Mouse (Mus musculus) spleen, adult 18-20 months (tissue): Measurements from ENCODE around the gene Tgoln1.

Source experiments
- DNase-seq, 2 experiments: peaks; one replicate each; pipeline ENCODE4 v3.0.0; 2022; ENCODE audit warnings: mixed read lengths in 2 of 2

Gene Tgoln1

GRCm38 (mm10) chr6:72593011-72593803 lies 23.6 kb downstream of the Tgoln1 start:
- DNase-seq = no peak

DNA sequence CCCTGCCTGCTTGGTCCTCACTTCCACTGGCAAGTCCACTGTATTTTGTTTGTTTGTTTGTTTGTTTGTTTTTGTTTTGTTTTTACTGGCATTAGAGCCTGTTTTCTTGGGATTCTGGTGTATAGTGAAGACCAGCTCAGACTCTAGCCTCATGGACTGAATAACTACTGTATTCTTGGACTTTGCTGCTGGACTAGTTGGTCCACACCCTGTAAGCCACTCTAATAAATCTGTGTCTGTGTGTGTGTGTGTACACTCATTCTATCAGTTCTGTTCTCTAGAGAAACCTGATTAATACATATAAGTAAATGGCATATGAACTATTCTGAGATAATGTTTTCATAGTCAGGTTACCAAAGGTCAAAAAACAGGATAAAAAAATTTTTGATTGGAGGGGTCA lies 26.7 kb downstream of the Tgoln1 start:
- no peak for DNase-seq

DNA sequence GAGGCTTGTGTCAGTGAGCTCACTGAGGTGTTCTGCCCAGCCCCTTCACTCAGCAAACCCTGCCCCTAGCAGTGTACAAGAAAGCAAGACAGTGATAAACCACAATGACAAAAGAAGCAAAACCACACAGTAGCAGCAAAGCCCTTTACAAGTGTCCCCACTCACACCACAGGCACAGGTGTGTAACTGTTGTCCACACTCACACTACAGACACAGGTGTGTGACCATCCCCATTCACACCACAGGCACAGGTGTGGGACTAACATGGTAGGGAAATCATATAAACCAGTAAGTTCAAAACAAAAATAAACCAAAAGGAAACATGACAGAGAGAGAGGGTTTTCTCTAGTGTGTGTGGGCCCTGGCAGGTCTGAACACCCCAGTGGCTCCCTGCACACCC lies 28.5 kb downstream of the Tgoln1 start:
- DNase-seq = no peak

- no peak for DNase-seq
Measured at GRCm38 (mm10) chr6:72586701-72587100, 30.1 kb downstream of the Tgoln1 start.

GRCm38 (mm10) chr6:72584154-72584553 lies 32.6 kb downstream of the Tgoln1 start:
- DNase-seq = no peak

GRCm38 (mm10) chr6:72583211-72583839 lies 33.5 kb downstream of the Tgoln1 start:
- DNase-seq = no peak

DNA sequence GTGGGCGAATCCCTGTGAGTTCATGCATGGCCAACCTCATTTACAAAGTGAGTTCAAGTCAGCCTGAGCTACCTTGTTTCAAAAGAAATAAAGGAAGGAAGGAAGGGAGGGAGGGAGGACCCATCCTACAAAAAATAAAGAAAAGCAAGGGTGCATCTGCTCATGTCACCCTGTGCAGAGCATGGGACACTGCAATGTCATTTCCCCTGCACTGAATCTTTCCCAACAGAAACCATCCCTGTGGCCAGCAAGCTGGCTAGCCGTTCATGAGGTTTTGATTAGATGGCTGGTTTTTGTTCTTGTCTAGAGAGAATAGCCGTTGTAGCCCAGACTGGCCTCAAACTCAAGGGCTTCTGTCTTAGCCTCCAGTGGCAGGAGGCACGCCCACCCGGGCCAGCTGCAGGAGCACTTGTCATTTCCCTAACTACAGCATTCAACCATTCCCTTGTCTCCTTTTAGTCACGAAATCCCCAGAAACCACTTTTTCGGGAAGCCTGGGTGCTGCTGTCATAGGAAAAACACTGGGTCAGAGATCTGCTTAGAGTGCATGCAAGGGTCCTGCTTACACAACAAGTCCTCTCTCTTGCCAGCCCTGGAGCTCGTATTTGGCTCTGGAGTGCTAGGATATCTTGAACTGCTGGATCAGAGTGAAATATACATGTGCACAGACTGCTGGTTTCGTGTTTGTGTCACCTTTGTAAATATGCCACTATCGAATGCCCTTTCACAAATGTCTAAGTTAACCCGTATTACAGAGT lies 35.0 kb downstream of the Tgoln1 start:
- DNase-seq = no peak

- no peak for DNase-seq
Measured at GRCm38 (mm10) chr6:72576041-72576440, 40.8 kb downstream of the Tgoln1 start.

GRCm38 (mm10) chr6:72571826-72572225 lies 45.0 kb downstream of the Tgoln1 start:
- no peak for DNase-seq

DNA sequence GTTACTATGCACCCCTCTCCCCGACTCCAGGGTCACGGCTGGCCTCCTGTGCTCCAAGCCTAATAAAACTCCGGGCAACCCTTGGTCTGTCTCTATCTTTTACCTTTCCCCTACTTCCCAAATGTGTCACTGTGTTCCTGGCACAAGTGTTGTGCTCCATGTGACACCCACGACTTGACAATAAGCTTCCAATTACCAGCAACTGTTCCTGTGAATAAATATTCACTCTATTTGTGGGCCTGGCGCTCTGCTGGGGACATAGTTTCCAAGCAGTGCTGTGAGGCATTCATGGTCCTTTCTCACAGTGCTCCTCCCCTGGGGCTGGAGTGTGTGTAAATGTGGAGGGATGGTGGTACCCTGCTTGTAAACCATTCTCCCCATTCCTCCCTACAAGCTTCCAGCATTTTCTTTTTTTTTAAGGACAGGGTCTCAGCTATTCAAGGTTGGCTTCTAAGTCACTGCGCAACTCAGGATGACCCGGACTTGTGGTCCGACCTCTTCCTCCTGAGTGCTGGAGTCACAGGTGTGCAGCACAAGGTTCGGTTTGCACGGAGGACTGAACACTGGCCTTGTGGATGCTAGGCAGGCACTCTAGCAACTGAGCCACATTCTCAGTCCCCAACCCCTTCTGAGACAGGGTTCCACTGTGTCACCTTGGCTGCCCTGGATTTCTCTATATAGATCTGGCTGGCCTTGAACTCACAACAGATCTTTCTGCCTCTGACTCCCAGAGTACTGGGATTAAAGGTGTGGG lies 46.0 kb downstream of the Tgoln1 start:
- DNase-seq = no peak

DNA sequence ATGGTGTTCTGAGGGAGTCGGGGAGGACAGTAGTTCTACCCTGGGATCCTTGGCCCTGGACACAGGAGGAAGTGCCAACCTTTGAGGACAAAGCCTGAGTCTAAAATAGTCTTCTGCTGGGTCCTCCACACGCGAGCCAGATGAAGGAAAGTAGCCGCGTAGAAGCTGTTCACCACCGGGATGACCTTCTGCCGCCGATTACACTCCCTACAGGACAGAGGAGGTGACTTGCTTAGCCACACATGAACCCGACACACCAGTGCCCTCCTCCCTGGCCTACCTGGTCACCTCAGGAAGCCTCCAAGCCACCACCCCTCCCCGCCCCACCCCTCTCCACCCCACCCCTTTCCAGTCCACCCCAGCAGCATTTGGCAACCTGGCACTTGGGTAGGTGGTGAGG lies 48.1 kb downstream of the Tgoln1 start:
- no peak for DNase-seq

DNA sequence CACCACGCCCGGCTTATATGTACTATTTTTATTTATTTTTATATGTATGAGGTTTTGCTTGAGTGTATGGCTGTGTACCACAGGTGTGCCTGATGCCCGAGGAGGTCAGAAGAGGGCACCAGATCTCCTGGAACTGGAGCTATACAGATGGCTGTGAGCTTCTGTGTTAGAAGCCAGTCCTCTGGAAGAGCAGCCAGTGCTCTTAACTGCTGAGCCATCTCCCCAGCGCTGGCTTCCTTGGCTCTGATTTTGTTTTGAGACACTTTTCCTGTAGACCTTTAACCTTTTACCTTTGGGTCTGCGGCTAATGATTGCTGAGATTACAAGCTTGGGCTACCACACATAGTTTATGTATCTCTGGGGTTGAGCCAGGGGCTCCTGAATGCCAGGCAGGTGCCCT lies 49.3 kb downstream of the Tgoln1 start:
- no peak for DNase-seq

DNA sequence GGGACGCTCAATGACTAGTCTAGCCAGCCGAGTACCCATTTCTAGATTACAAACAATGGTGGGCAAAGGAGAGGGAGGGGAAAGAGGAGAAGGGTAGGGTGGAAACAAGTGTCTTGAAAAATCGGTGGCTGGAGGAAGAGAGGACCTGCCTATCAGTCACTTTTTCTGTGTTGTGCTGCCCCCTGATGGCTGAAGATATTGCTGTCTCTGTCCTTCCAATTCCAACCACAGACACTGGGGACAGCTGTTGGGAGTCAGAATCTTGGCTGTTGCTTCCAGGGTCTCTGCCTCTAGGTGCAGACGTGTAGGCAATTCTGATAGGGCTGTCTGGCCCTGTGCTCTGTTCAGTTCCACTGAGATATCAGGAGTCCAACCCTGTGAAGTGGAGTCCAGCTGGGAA lies 50.8 kb downstream of the Tgoln1 start:
- DNase-seq = peak; percentile 63 to 88

DNA sequence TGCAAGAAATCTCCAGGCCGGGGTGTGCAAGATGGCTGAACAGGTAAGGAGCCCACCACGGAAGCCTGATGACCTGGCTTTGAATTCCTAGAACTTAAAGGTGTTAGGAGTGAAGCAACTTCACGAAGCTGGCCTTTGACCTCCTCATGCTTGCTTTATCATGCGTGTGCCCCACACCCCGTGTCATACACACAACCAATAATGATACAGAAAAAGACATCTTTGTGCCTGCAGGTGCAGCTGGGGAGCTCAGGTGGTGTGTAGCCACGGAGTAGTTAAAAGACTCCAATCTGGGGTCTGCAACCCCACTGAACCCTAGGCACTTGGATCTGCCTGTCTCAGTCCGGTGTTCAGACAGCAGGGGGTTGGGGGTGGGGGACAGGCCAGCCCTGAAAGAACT lies 51.3 kb downstream of the Tgoln1 start:
- no peak for DNase-seq

DNA sequence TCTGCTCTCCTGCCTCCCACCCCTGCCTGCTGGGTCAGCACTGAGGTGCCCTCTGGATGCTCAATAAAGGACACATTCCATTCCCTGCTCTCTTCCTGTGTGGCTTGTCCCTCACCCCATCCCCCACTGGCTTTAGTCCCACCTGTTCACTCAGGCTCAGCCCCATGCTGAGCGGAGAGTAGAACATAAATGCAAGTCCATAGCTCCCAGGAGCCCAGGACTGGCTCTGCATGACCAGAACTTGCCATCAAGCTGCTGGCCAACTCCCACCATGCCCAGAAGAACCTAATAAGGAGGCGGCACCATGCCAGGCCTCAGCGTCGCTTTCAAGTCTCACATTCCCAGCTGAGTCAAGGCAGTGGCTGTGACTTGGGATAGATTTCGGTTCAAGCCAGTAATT lies 53.9 kb downstream of the Tgoln1 start:
- no peak for DNase-seq

DNA sequence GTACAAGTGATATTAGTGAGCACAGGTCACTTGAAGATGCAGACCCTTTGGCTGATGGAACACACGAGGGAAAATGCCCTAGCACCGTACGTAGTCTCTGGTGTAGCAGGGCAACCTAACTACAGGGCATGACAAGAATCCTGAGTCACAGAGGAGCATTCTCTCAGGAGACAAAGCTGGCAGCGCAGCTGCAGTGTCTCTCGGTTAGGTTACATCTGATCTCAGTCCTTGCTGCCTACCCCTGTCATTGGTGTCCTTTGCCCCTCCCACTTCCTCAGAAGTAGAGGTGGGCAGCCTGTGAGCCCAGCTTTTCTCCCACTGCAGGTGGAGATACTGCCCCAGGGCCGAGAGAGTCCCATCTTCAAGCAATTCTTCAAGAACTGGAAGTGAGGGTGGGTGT lies 54.3 kb downstream of the Tgoln1 start:
- DNase-seq = no peak

DNA sequence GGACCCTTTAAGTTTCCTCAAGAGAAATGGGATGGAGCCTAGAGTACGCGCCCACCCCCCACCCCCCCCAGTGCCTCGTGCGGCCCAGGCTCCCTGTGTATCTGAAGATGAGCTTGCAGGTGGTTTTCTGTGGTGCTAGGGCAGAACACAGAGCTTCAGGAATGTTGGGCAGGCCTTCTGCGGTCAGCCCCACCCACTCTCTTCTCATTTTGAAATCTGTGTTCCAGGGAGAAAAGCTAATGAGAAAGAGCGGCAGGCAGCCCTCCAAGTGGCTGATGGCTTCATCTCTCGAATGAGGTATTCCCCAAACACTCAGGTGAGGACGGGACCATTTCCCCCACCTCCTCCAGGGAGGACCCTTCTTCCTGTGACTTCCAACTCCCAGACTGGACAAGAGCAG lies 56.0 kb downstream of the Tgoln1 start:
- DNase-seq = no peak
